Mouse (Mus musculus) brown adipose tissue, adult 24 weeks (tissue): Measurements from ENCODE around the gene Dtl. TPM values are rescaled to one million over a fixed set of nuclear protein-coding genes. Genes with fewer than 3 reads are reported as not detected.

Source experiments
- H3K27ac ChIP-seq: fragments of 200-500 bp; replicated peaks from 2 replicates; pipeline ENCODE4 v1.5.1; 2012; ENCODE audit warnings: low read depth, mild to moderate bottlenecking, low read length
- H3K4me1 ChIP-seq: fragments of 200-500 bp; 2 replicates; pipeline ENCODE4 v1.6.1; 2012; ENCODE audit warnings: low read length, mixed read lengths; ENCODE audit not compliant: control insufficient read depth, insufficient read depth, insufficient read length
- H3K4me3 ChIP-seq: fragments of 200-500 bp; 2 replicates; pipeline ENCODE4 v1.5.1; 2012; ENCODE audit warnings: low read depth, mild to moderate bottlenecking, low read length, moderate library complexity; ENCODE audit not compliant: insufficient read depth
- polyA plus RNA-seq: library from polyadenylated mRNA; stranded (reverse); fragments of >200 nt; gene quantifications from 2 replicates; pipeline ENCODE4 v1.2.4, GENCODE M21; 2012; ENCODE audit not compliant: missing spikeins, insufficient read depth, insufficient read length

Dtl gene
- polyA plus RNA-seq, 1 experiment: 1.1 TPM

DNA sequence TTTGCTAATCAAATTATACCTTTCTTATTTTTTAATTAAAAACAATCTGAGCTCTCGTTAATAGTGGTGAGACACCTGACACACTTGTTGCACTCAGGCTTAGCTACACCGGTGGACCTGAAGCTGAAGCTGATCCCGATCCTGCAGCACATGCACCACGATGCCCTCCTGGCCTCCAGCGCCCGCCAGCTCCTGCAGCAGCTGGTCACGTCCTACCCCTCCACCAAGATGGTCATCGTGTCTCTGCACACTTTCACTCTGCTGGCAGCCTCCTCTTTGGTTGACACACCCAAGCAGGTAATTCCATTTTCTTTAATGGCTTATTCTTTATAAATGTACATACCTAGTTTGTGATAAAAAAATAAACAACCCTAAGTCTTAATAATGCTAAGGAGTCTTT is 20.7 kb upstream of the Dtl start:
- peaks cover 9% of the 10 kb centered on the region for H3K4me1 ChIP-seq

DNA sequence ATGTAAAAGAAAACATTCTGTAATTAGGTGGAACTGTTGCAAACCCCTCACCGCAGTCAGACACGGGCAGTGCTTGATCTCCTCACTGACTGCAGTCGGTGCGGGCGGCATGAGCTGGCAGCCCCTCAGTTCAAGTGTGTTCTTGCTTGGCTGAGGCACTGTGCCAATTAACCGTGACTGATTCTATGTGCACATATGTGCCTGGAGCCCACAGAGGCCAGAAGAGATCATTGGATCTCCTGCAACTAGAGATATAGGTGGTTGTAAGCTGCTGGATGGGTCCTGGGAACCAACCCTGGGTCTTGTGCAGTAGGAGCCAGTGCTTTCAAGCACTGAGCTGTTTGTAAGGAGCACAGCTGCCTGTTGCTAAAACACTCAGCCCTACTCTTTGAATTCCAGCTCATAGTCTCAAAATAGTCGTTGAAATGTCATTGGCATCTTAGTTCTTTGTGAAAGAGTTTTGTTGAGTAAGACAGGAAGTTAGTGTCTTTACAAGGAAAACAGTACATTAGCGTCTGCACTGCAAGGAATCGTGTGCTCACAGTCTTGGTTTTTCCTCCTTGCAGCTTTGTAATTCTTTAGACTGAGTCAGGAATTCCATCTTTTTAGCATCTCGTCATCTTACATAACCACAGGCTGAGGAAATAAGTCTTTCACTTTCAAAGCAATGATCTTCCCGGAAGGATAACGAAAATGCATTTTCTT is 16.8 kb upstream of the Dtl start:
- Histone ChIP-seq H3K4me1 (peaks cover 9% of the 10 kb centered on the region), H3K4me3 (no peak overlapping the region), H3K27ac (peak overlapping the region; percentile 34)

More for the DNA sequence above, 20.7 kb upstream of the Dtl start:
- Histone ChIP-seq H3K27ac (no peak overlapping the region), H3K4me3 (no peak overlapping the region)

DNA sequence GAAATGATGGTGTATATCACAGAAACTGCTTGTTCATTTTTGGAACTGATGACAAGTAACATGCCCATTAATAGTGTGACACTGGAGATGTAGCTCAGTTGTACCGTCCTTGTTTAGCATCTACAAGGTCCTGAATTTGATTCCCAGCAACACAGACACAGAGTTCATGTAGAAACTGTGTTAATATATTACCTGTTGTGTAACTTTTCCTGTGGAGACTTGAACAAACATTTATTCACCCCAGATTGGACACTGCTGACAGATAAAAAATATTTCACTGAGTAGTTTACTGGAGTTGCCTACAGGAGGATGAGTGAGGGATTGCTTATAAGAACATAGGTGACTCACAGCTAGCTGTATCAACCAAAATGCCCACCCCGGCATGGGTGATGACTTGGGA is 13.4 kb upstream of the Dtl start:
- Histone ChIP-seq H3K4me3 (no peak overlapping the region), H3K4me1 (peaks cover 9% of the 10 kb centered on the region), H3K27ac (no peak overlapping the region)

DNA sequence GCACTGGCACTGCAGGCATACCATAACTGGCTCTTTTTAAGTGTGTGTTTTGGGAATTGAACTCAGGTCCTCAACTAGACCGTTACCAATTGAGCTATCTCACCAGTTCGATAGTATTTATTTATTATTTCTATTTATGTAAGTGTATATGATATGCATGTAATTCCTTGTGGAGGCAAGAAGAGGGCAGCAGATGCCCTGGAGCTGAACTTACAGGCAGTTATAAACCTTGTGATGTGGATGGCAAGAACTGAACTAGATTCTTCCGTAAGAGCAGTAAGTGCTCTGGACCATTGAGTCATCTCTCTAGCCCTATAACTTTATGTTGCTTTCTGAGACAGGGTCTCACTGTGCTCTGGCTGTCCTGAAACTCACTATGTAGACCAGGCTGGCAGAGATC is 11.7 kb upstream of the Dtl start:
- H3K27ac ChIP-seq: no peak overlapping the region
- peaks cover 3% of the 10 kb centered on the region for H3K4me1 ChIP-seq
- H3K4me3 ChIP-seq: no peak overlapping the region

DNA sequence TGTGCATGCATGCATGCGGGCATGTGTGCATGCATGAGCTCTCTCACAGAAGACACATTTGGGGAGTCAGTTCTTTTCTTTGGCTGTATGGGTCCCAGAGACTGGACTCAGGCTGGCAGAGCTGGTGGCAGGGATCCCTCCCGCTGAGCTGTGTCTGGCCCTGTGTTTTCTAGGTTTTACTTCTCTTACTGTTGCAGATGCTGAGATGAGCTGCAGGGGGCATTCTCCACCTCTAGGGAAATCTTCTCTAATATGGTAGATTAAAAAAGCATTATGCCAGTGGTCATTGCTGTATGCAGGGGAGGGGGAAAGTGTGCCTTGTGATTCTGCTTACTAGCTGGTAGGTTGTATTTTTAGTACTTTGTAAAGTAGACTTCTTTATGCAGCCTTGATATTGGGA is 10.4 kb upstream of the Dtl start:
- Histone ChIP-seq H3K27ac (no peak overlapping the region), H3K4me3 (no peak overlapping the region), H3K4me1 (no peaks in the 10 kb centered on the region)

DNA sequence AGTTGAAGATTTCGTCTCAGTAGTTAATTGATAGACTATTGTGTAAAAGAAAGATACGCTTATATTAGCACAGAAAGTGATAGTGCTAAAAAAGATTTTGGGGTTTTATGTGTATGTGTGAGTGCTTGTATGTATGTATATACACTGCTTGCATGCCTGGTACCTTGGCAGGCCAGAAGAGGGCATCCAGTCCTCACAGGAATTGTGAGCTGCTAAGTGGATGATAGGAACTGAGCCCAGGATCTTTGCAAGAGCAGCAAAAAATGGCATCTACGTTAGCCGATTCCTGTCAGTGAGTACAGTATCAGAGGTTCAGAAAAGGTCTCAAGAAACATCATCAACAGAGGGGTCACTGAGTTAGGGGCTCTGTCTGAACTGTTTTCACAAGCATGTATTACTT is 9.1 kb upstream of the Dtl start:
- Histone ChIP-seq H3K4me3 (no peak overlapping the region), H3K27ac (no peak overlapping the region), H3K4me1 (no peaks in the 10 kb centered on the region)

DNA sequence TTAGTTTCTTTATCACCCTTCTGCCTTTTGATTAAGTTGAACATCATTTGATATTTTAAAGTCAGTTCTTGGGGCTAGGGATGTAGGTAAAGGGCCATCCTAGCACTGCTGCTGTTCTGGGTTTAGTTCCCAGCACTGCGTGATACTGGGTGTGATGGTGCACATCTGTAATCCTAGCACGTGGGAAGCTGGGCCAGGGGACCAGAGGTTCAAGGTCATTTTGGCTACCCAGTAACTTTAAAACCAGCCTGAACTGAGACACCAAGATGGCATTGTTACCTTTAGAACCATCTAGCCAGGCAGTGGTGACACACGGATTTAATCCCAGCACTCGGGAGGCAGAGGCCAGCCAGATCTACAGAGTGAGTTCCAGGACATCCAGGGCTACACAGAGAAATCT is 8.5 kb upstream of the Dtl start:
- no peaks in the 10 kb centered on the region for H3K4me1 ChIP-seq
- H3K27ac ChIP-seq: no peak overlapping the region
- H3K4me3 ChIP-seq: no peak overlapping the region

DNA sequence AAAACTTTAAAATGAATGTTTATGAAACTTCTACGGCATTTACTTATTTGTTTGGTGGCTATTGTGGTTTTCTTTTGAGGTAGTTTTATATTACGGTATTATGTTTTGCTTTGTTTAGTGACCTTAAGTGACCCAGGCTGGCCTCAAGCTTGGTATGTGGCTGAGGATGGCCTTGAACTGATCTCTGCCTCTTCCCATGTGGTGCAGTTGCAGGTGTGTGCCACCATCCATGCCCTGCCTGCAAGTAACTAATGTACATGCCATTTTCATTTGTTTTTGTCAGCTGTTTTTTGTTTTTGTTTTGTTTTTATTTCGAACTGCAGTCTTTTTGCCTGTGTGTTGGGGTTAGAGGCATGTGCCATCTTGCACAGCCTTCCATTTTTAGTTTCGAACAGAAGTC is 6.3 kb upstream of the Dtl start:
- no peak overlapping the region for H3K4me3 ChIP-seq
- H3K4me1 ChIP-seq: peaks cover 5% of the 10 kb centered on the region; the same call in 1 of the 2 replicates

DNA sequence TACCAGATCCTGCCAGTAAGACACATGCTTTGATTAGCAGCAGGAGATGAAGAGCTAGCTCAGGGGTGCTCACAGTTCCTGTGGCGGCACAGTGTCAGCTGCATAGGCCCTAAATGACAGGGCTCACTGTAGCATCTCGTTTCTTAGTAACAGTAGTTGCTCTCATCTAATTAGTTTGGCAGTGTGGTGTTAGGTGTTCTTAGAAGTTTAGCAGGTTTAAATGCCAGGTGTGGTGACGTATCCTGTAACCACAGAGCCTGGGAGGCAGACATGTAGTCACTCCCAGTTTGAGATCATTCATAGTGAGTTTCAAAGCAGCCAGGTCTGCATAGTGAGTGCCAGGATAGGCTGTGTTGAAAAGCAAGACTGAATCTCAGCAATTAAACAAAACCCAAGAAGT is 4.2 kb upstream of the Dtl start:
- no peak overlapping the region for H3K4me3 ChIP-seq
- peaks cover 5% of the 10 kb centered on the region; the same call in 1 of the 2 replicates for H3K4me1 ChIP-seq
- no peak overlapping the region for H3K27ac ChIP-seq

More for the DNA sequence above, 6.3 kb upstream of the Dtl start:
- H3K27ac ChIP-seq: no peak overlapping the region

DNA sequence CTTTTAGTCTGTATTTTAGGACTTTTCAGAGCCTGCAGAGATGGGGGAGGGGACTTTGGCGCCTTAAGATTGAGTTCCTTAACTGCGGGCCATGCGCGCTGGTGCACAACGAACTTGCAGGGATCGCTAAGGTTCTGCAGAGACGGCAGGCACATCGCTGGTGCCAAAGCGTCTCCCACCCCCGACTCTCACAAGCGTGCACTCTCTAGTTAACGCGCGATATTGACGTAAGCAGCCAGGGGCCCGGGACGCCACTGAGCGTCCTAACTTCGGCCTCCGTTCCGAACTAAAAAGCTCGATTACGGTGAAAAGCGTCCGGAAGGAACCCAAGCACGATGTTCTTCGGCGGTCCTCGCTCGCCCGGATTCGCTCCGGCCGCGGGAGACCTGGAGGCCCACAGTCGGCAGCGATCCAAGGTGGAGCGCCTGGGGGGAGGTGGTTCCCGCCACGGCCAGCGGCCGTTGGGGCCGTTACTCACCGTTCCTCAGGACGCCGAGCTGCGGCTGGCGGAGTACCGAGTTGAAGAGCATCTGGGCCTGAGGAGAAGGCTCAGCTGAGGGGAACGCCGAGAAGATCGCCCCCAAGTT is 380 bp downstream of the Dtl start:
- Histone ChIP-seq H3K4me1 (peaks cover 5% of the 10 kb centered on the region; the same call in 1 of the 2 replicates), H3K27ac (no peak overlapping the region), H3K4me3 (peak overlapping the region; percentile 59)

DNA sequence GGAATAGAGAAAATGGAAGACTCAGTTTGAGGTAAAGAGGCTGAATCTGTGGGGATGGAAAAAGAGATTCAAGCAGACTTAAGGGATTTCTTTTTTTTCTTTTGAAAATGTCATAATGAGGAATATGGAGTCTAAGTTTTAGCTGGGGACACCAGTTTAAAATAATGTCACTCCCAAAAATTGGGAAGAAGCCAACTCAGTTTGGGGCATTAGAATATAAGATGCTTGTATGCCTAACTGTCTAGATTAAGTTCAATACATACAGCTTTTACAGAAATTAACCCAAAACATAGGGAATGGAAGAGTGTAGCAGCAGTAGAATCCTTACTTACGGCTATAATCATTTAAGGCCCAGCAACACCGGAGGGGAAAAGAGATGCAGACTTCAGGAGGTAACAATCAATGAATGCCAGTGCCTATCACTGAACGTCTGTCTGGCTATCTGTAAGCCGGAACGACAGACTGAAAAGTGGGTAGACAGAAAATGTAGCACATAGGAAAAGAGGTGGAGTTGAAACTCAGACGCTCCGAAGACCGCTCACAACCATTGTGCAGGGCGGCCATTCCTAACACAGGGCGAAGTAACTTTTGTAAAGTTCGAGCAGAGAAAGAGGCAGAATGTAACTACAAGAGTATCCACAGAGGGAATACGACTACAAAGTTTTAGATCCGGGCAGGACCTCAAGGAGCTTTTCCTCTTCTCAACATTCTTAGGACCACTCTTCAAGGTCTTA is 1.3 kb downstream of the Dtl start:
- no peak overlapping the region for H3K27ac ChIP-seq
- peaks cover 5% of the 10 kb centered on the region; the same call in 1 of the 2 replicates for H3K4me1 ChIP-seq
- peak overlapping the region; percentile 59 for H3K4me3 ChIP-seq

DNA sequence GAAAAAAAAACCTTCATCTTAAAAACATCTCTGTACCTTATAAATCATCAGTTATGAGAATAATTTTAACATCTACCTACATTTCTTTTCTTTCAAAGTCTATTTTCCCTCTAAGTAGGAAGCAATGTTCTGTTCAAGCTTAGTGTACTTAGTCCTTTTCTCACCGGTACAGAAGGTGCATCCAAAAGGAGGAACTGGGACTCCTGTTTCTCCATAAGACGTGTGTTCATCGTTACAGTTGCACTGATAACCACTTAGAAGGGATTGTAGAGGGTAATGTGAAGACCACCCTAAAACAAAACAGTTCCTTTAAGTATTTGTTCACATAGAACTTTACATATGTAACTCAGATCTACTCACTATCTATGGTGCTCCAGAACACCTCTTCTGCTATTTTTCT is 4.9 kb downstream of the Dtl start:
- H3K4me1 ChIP-seq: no peaks in the 10 kb centered on the region
- H3K27ac ChIP-seq: no peak overlapping the region
- no peak overlapping the region for H3K4me3 ChIP-seq

DNA sequence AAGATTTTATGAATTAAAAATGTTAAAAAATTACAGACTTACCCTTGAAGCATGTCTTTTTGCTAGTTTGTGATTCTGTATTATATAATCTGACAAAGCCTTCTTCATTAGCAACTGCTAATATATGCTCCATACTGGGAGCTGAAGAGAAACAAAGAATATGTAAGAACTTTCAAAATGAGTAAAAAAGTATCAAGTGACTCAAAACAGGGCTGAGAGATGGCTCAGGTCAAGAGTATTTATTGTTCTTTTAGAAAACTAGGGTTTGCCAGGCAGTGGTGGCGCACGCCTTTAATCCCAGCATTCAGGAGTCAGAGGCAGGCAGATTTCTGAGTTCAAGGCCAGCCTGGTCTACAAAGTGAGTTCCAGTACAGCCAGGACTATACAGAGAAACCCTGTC is 5.7 kb downstream of the Dtl start:
- H3K4me3 ChIP-seq: no peak overlapping the region
- H3K4me1 ChIP-seq: no peaks in the 10 kb centered on the region
- H3K27ac ChIP-seq: no peak overlapping the region

DNA sequence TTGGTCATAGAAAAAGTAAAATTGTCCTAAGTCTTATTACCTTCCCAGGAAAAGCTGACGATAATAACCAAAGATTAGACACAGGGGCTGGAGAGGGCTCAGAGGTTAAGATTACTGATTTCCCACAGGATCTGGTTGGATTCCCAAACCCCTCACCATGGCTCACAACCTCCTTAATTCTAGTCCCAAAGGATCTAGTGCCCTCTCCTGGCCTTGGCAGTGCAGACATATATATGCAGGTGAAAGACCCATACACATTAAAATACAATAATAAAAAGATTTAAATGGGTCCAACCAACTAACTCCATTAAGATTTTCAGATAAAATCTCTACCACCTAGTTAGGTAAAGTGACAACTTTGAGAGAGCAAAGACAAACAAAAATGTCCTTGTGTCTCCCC is 7.5 kb downstream of the Dtl start:
- Histone ChIP-seq H3K4me3 (no peak overlapping the region), H3K27ac (no peak overlapping the region), H3K4me1 (no peaks in the 10 kb centered on the region)

DNA sequence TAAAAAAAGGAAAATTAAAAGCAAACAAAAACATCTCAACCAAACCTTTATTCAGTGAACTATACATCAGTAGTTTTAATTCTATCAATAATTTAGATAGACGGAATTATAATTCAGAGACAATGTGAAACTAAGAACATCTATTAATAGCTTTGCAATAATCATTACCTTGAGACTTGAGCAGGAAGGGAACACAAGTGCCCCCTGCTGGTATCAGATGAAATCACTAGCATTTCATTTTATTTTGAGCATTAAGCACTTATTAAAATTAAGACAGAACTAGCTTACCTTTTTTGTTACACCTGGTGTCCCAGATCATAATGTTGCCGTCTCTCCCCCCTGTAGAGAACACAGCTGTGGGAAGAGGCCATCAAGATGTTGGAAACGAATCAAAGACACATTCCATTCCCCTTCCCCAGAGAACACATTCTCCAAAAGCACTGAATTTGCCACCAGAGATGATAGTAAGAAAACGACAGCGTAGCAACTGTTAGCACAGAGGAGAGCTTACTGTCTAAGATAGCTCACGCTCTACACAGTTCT is 12.4 kb downstream of the Dtl start:
- Histone ChIP-seq H3K27ac (no peak overlapping the region), H3K4me3 (no peak overlapping the region), H3K4me1 (peaks cover 4% of the 10 kb centered on the region; the same call in 1 of the 2 replicates)
